Mouse (Mus musculus) heart, adult 9 months (tissue): ENCODE measurements around the gene Afm.

Experiments used
- DNase-seq, 2 experiments: peaks; one replicate each; pipeline ENCODE4 v3.0.0; 2022; ENCODE audit warnings: low spot score in 2 of 2

Afm gene

DNA sequence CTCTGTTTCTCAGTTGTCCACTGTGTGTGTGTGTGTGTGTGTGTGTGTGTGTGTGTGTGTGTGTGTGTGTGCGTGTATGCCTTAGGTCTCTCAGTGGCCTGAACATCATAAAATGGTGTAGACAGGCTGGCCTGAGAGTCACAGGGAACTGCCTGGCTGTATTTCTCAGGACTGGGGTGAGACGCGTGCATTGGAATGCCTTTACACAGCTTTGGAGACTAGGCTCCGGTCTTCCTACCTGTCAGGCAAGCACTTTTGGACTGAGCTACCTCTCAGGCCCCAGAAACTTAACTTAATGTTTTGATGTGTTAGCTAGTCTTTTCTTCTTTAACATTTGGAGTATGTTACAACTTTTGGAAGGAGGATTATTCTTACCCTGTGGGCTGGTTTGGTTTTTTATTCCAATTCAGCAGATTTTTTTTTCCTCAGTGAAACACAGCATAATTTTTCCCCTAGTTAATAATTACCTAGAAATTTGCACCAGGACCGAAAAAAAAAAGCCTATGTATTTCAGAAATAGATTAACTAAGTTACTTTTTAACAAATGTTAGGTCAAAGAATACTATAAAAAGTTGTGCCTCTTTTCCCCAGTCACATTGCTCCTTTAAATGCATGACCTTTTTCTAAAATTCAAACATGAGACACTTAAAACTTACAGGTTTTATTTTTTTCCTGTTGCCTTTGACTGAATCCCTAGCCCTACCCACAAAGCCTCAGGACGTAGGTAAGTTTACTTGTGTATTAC lies at the start of gene Afm:
TSS of gene Afm (plus strand) at position 577 of the 745 bp plus-strand sequence.
- no peak for DNase-seq

DNA sequence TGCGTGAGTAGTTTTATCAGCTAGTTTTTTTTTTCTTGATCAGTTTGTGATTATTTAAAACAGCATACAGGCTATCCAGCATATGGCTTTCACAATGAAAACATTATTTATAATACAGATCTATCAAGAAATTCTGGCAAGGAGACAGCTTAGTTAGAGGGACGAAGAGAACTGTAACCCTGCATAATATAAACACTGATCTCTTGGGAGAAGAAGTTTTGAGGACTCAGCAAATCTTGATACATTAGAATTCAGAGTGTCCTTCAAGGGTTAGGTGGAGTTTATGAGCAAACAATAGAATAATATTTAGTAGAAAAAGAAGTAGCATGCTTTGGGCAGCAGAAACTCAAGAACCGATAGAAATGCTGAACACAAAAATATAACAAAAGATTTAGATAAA lies 47.9 kb upstream of the Afm start:
- no peak for DNase-seq

DNA sequence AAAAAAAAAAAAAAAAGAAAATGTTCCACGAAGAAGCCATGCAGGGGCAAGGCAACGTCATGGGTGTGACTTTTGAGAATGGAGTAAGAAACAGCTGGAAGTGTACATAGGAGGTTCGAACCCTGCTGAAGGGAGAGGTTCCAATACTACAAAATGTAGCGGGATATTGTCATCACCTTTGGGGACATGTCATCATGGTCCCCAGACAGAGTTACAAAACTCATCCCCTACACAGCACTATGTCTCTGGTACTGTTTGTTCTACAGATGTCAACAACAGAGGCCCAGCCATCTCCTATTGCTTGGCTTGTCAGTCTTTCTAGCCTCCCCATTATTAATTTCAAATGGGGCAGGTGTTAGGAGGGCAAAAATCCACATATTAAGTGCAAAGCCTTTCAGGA lies 44.8 kb upstream of the Afm start:
- no peak for DNase-seq

DNA sequence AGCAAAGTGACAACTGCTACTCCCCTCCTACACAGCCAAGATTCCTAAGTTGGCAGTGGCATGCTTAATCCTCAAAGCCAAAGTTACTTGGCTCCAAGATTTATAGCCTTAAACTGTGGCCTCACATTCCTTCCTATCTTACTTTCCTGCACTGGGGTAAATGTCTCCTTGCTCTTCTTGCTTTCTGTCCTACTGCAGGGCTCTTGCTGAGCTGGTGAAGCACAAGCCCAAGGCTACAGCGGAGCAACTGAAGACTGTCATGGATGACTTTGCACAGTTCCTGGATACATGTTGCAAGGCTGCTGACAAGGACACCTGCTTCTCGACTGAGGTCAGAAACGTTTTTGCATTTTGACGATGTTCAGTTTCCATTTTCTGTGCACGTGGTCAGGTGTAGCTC lies 44.4 kb upstream of the Afm start:
- DNase-seq: no peak

GRCm38 (mm10) chr5:90476741-90477140 lies 42.0 kb upstream of the Afm start:
- DNase-seq: no peak

- DNase-seq: no peak
Observed at GRCm38 (mm10) chr5:90477308-90478140, 41.2 kb upstream of the Afm start.

GRCm38 (mm10) chr5:90478886-90479285 lies 39.8 kb upstream of the Afm start:
- no peak for DNase-seq

DNA sequence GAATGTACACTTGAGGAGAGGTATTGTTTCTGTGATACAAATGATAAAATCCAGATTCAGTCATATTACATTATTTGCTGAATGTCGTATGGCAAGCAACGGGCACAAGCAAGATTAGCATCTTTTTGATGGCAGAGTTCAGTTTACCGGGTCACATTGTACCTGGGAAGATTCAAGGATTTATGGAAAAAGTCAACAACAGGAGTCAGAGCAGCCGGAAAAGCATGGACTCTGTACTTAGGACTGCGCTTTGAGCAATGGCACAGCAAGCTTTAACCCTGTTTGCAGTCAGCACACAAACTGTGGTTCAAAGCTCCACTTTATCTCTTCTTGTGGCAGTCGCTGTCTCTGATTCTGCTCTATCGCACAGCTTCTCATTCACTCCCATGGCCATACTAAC lies 33.1 kb upstream of the Afm start:
- DNase-seq: no peak

DNA sequence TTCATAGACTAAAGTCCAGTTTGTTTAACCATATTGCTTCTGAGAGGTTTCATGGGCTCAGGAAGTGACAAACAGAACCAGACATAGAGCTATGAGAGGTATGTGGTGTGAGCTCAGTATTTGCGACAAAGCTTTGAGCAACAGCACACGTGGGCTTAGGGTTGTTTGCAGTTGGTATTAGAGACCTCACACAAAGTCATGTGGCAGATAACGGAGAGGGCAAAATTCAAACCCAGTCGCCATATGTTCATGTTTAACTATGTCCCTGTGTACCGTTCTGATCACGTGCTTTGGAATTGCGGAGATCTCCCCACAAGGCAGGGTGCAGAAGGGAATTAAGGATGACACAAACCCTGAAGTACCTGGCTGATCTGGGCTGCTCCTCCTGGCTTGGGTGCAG lies 30.4 kb upstream of the Afm start:
- DNase-seq: no peak

DNA sequence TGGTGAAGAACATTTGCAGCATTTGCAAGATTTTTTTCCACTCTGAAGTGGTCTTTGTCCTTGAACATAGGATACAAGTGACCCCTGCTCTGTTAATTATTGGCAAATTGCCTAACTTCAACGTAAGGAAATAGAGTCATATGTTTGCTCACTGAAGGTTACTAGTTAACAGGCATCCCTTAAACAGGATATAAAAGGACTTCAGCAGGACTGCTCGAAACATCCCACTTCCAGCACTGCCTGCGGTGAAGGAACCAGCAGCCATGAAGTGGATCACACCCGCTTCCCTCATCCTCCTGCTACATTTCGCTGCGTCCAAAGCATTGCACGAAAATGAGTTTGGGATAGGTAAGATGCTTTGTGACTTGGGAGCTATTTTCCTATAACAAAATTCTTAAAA lies 28.2 kb upstream of the Afm start, which contains the start of gene Afp:
TSS of gene Afp (plus strand) at position 220 of the 400 bp plus-strand sequence.
- DNase-seq: no peak

DNA sequence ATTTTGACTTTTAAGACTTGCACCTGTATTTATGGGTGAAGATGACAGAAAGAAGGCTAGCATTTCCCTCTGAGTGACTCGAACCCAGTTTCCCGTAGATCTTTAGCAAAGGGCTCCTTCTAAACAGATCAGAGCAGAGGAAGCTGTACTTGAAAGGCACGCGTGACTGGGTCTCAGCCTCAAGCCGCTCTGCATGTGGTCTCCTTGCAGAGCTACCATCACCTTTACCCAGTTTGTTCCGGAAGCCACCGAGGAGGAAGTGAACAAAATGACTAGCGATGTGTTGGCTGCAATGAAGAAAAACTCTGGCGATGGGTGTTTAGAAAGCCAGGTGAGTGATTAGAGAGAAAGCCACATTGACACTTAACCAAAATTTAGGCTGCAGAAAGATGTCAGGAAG lies 26.3 kb upstream of the Afm start:
- DNase-seq: no peak

- no peak for DNase-seq
Observed at GRCm38 (mm10) chr5:90494308-90494707, 24.4 kb upstream of the Afm start.

DNA sequence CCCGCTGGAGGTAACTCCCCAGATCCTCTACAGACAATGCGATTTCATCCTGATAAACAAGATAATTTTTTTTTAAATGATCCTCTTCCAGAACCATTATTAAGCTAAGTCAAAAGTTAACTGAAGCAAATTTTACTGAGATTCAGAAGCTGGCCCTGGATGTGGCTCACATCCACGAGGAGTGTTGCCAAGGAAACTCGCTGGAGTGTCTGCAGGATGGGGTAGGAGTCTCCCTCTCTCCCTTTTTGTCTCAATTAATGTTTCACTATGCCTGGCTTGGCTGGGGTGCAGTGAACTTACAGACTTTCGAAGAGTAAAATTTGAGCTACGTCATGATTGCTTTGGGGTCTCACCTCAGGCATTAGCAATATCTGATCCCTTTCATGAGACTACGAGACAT lies 19.2 kb upstream of the Afm start:
- no peak for DNase-seq

DNA sequence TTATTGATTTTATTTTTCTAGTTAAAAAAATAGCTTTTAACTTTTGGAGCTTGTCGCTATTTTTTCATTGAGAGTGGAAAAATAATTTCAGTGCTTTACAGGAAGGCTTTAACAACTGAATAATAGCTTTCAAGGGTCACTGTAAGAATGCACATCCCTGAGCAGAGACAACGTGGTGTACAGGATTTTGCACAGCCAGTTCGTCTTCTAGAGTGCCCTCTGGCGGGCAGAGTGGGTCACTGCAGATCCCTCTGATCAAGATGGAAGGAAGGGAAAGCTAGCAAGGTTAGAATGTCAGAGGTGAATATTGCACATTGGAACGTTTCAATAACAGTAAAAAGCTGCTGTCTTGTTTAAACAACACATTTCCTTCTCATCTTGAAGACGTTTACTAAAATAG lies 18.0 kb upstream of the Afm start:
- DNase-seq: peak; percentile 5 to 49

DNA sequence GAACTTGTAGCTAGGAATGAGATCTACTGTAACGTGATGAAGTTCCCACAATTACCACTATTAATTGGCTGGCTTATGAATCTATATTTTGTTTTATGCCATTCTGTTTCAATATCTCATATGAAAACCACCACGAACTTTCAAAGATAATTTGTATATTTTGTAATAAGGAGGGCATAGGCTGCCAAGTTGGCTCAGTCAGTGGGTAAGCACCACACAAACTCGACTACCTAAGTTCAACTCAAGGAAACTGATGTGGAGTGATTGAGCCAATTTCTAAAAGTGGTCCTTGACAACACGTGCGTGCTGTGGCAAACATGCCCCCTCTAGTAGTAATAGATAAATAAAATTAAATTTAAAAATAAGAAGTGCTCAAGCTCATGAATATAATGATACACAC lies 17.0 kb upstream of the Afm start:
- DNase-seq: no peak

DNA sequence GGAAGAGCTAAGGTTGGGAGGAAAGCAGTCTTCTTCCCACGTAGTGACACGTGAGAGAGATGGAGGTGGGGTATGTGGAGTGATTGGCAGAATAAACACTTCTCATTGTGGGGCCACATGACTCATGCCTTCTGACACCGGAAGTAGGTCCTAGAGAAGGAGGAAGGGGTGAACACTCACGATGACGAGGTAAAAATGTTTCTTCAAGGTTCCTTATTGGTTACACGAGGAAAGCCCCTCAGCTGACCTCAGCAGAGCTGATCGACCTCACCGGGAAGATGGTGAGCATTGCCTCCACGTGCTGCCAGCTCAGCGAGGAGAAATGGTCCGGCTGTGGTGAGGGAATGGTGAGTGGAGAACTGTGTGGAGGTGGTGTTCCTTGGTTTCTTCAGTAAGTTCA lies 14.0 kb upstream of the Afm start:
- no peak for DNase-seq

DNA sequence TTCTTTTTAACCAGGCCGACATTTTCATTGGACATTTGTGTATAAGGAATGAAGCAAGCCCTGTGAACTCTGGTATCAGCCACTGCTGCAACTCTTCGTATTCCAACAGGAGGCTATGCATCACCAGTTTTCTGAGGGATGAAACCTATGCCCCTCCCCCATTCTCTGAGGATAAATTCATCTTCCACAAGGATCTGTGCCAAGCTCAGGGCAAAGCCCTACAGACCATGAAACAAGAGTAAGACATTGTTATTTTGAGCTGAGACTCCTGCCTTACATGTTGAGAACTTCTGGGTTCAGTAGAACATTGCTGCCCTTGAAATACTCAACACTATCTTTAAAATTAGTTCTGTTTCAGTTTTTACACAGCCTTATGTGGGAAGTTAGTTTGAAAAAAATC lies 12.2 kb upstream of the Afm start:
- DNase-seq: no peak

- no peak for DNase-seq
Observed at GRCm38 (mm10) chr5:90507411-90507949, 11.3 kb upstream of the Afm start.

DNA sequence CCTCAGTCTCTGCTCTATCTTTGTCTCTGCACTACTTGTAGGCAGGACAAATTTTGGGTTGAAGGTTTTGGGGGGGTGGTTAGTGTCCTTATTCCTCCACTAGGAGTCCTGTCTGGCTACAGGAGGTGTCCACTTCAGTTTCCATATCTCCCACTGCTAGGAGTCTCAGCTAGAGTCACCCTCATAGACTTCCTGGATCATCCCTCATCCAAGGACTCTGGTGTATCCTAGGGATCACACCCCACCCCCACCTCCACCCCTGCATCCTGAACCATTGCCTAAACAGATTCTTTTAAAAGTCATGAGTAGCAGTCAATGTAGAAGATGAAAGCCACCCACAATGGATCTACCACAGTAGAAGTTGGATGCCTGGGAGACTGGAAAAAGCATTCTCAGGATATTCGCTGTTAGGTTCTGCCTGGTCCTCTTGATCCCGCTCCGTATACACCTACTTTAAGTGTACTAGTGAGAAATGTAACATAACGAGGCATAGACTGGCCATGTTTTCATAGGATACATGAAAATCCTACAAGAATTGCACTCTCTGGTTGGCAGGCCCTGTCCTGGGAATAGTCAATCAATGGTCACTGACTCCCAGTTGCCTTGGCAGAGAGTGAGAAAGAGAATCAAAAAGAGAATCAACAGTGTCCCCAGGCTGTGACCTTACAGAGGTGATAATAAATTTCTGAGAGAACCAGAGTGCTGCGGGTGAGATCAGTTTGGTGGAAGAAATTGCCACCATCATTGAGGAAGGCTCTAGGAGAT lies 8.7 kb upstream of the Afm start:
- no peak for DNase-seq

DNA sequence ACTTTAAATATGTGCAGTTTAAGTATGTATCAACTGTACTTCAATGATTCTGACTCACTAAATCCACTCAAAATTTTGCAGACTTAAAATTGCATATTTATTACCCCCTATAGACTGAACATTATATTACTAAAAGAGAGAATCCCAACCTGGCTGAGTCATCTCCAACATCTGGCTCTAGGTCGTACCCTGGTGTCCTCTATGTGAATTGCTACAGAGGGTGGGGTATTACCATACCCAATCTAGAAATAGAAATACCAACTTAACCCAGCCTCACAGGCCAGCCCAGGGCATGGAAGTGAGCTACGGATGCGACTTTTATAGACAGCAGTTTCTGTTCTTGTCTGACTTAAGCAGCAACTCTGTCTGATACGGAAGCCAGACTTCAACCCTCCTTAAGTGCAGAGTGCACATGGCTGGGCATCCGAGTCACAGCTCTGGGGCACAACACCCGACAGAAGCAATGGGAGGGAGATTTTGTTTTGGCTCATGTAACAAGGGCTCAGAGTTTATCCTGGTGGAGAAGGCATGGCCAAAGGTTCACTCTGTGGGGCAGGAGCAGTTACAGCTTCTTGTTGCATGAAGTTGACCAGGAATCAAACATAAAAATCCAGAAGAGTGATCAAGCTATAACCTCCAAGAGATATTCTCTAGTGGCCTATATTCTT lies 6.3 kb upstream of the Afm start:
- DNase-seq: no peak

- no peak for DNase-seq
Observed at GRCm38 (mm10) chr5:90515561-90515960, 3.2 kb upstream of the Afm start.

GRCm38 (mm10) chr5:90551191-90551590 lies 32.5 kb downstream of the Afm start:
- DNase-seq: no peak
